Mouse (Mus musculus) intestine, embryonic 16.5 days (tissue): Measurements from ENCODE around the gene Doxl2. TPM values are rescaled to one million over a fixed set of nuclear protein-coding genes. Genes with fewer than 3 reads are reported as not detected.

ENCODE experiments used
- ATAC-seq: fragments of 200-750 bp; cut with Nextera tagmentation; 2 replicates; pipeline ENCODE4 v1.8.0; 2017; ENCODE audit warnings: moderate TSS enrichment, moderate library complexity
- H3K27ac ChIP-seq: fragments of 300-500 bp; sonication (generic); 2 replicates; pipeline ENCODE4 v1.5.1; 2014; ENCODE audit warnings: mild to moderate bottlenecking, low read length
- H3K27me3 ChIP-seq: fragments of 300-500 bp; sonication (generic); replicated peaks from 2 replicates; pipeline ENCODE4 v1.6.1; 2014; ENCODE audit warnings: low read length, control low read depth, mixed read lengths; ENCODE audit not compliant: control insufficient read depth, insufficient read depth
- H3K36me3 ChIP-seq: fragments of 300-500 bp; sonication (generic); 2 replicates; pipeline ENCODE4 v1.6.1; 2014; ENCODE audit warnings: low read length, control low read depth; ENCODE audit not compliant: control insufficient read depth, insufficient read depth
- H3K4me1 ChIP-seq: fragments of 300-500 bp; sonication (generic); 2 replicates; pipeline ENCODE4 v1.6.1; 2014; ENCODE audit warnings: low read length, control low read depth, mixed read lengths; ENCODE audit not compliant: control insufficient read depth, insufficient read depth
- H3K4me2 ChIP-seq: fragments of 300-500 bp; sonication (generic); 2 replicates; pipeline ENCODE4 v1.6.1; 2014; ENCODE audit warnings: low read depth, low read length, control low read depth
- H3K4me3 ChIP-seq: fragments of 300-500 bp; sonication (generic); 2 replicates; pipeline ENCODE4 v1.5.1; 2014; ENCODE audit warnings: mild to moderate bottlenecking, low read length
- H3K9ac ChIP-seq: fragments of 300-500 bp; sonication (generic); 2 replicates; pipeline ENCODE4 v1.6.1; 2014; ENCODE audit warnings: low read depth, low read length
- H3K9me3 ChIP-seq: fragments of 300-500 bp; sonication (generic); 2 replicates; pipeline ENCODE4 v1.6.1; 2016; ENCODE audit warnings: low read length, control low read depth; ENCODE audit not compliant: control insufficient read depth
- WGBS: fragments of 180-500 bp; shearing (Covaris S2); extraction: QIAGEN DNeasy Blood & Tissue Kit; methylation state at CpG from one replicate; pipeline ENCODE4 v1.1.7; 2014; 5-methylcytosine and 5-hydroxymethylcytosine counted together
- polyA plus RNA-seq: library from polyadenylated mRNA; unstranded; fragments of >200 nt; fragmentation: Nextera tagmentation; extraction: Ambion mirVana; gene quantifications from 2 replicates; pipeline ENCODE4 v1.2.1, GENCODE M21; 2015

Doxl2 gene
- polyA plus RNA-seq, 1 experiment from 2014 or later, result not detected

- WGBS, result 94% methylated on average over 1 of the region's 1 CpGs
These were observed 44.6 kb downstream of the Doxl2 start for GRCm38 (mm10) chr6:49019341-49019740.

GRCm38 (mm10) chr6:49021141-49022012 is 46.6 kb downstream of the Doxl2 start:
- peak; percentile 76 for ATAC-seq
- peaks cover 11% of the 10 kb centered on the region; the same call in 1 of the 2 replicates for H3K4me1 ChIP-seq
- no peaks in the 10 kb centered on the region for H3K36me3 ChIP-seq

More at GRCm38 (mm10) chr6:49019341-49019740, 44.6 kb downstream of the Doxl2 start:
- H3K9me3 ChIP-seq, result no peaks in the 10 kb centered on the region
- ATAC-seq, result no peak
- H3K27ac ChIP-seq, result no peak overlapping the region
- peaks cover 5% of the 10 kb centered on the region; the same call in 1 of the 2 replicates for H3K4me1 ChIP-seq
- H3K4me2 ChIP-seq, result no peak overlapping the region
- H3K9ac ChIP-seq, result no peak overlapping the region
- no peaks in the 10 kb centered on the region for H3K36me3 ChIP-seq
- no peaks in the 10 kb centered on the region for H3K27me3 ChIP-seq
- H3K4me3 ChIP-seq, result no peak overlapping the region

GRCm38 (mm10) chr6:49022384-49022783 is 47.6 kb downstream of the Doxl2 start:
- Histone ChIP-seq H3K9me3 (no peaks in the 10 kb centered on the region), H3K4me3 (no peak overlapping the region), H3K27me3 (no peaks in the 10 kb centered on the region), H3K9ac (no peak overlapping the region), H3K36me3 (no peaks in the 10 kb centered on the region), H3K4me2 (no peak overlapping the region), H3K27ac (no peak overlapping the region), H3K4me1 (peaks cover 14% of the 10 kb centered on the region; the same call in 1 of the 2 replicates)
- ATAC-seq, result no peak
- 83% methylated on average over 2 of the region's 2 CpGs for WGBS

More at GRCm38 (mm10) chr6:49021141-49022012, 46.6 kb downstream of the Doxl2 start:
- no peak overlapping the region for H3K27ac ChIP-seq
- H3K4me3 ChIP-seq, result no peak overlapping the region
- WGBS, result 67% methylated on average over 14 of the region's 14 CpGs
- no peak overlapping the region for H3K4me2 ChIP-seq
- no peaks in the 10 kb centered on the region for H3K9me3 ChIP-seq
- H3K9ac ChIP-seq, result no peak overlapping the region; the same call in 1 of the 2 replicates
- no peaks in the 10 kb centered on the region for H3K27me3 ChIP-seq

- Histone ChIP-seq H3K4me3 (no peak overlapping the region), H3K36me3 (no peaks in the 10 kb centered on the region), H3K9ac (no peak overlapping the region), H3K27ac (no peak overlapping the region), H3K4me1 (peaks cover 14% of the 10 kb centered on the region; the same call in 1 of the 2 replicates), H3K9me3 (no peaks in the 10 kb centered on the region), H3K4me2 (no peak overlapping the region), H3K27me3 (no peaks in the 10 kb centered on the region)
- ATAC-seq, result no peak
- WGBS, result 81% methylated on average over 10 of the region's 10 CpGs
These were observed 48.6 kb downstream of the Doxl2 start for GRCm38 (mm10) chr6:49023315-49023714.

- Histone ChIP-seq H3K4me3 (no peak overlapping the region), H3K4me2 (no peak overlapping the region), H3K9ac (no peak overlapping the region), H3K27me3 (no peaks in the 10 kb centered on the region), H3K9me3 (no peaks in the 10 kb centered on the region), H3K4me1 (peaks cover 14% of the 10 kb centered on the region; the same call in 1 of the 2 replicates), H3K27ac (no peak overlapping the region), H3K36me3 (no peaks in the 10 kb centered on the region)
- 82% methylated on average over 7 of the region's 7 CpGs for WGBS
- no peak for ATAC-seq
These were observed 50.5 kb downstream of the Doxl2 start for GRCm38 (mm10) chr6:49025290-49025689.

- 71% methylated on average over 5 of the region's 5 CpGs for WGBS
- H3K4me1 ChIP-seq, result 0 out of 2 replicates have a peak, but pooled peaks cover 8% of the 10 kb centered on the region
- no peak overlapping the region for H3K4me2 ChIP-seq
- no peak for ATAC-seq
- no peak overlapping the region for H3K4me3 ChIP-seq
- no peaks in the 10 kb centered on the region for H3K27me3 ChIP-seq
- no peak overlapping the region for H3K9ac ChIP-seq
- H3K27ac ChIP-seq, result no peak overlapping the region
- no peaks in the 10 kb centered on the region for H3K9me3 ChIP-seq
- no peaks in the 10 kb centered on the region for H3K36me3 ChIP-seq
These were observed 51.7 kb downstream of the Doxl2 start for GRCm38 (mm10) chr6:49026496-49026895.

- H3K27me3 ChIP-seq, result no peaks in the 10 kb centered on the region
- H3K9me3 ChIP-seq, result no peaks in the 10 kb centered on the region
- H3K9ac ChIP-seq, result no peak overlapping the region
- H3K27ac ChIP-seq, result peak overlapping the region; percentile 89
- 0 out of 2 replicates have a peak, but pooled peaks cover 8% of the 10 kb centered on the region for H3K4me1 ChIP-seq
- no peaks in the 10 kb centered on the region for H3K36me3 ChIP-seq
- ATAC-seq, result peak; percentile 95
- no peak overlapping the region for H3K4me2 ChIP-seq
- H3K4me3 ChIP-seq, result no peak overlapping the region
- WGBS, result 55% methylated on average over 6 of the region's 6 CpGs
These were observed 53.3 kb downstream of the Doxl2 start for GRCm38 (mm10) chr6:49028019-49028418.

Other genes starting within 250 kb of the Doxl2 start
- 36.2 and 39.1 TPM in 2 replicates for gene Gimap1, start 235.9 kb upstream of the Doxl2 start, polyA plus RNA-seq
- gene Gimap5, start 228.8 kb upstream of the Doxl2 start, polyA plus RNA-seq, result 9.7 and 13.8 TPM in 2 replicates
- 0.37 and 0.43 TPM in 2 replicates for gene Gimap3, start 204.1 kb upstream of the Doxl2 start, polyA plus RNA-seq
- 183 TPM in 2 replicates for gene Tmem176a, start 134.0 kb upstream of the Doxl2 start, polyA plus RNA-seq
- gene Tmem176b, start 133.5 kb upstream of the Doxl2 start, polyA plus RNA-seq, result 403 and 414 TPM in 2 replicates
- 51.9 and 71.5 TPM in 2 replicates for gene Aoc1, start 102.1 kb upstream of the Doxl2 start, polyA plus RNA-seq
- not detected in 2 replicates for gene 1600015I10Rik, start 45.1 kb upstream of the Doxl2 start, polyA plus RNA-seq
- gene Svs1, start 11.9 kb downstream of the Doxl2 start, polyA plus RNA-seq, result not detected in 2 replicates
- gene Gpnmb, start 61.6 kb downstream of the Doxl2 start, polyA plus RNA-seq, result 0.12 and 0.15 TPM in 2 replicates
- gene Malsu1, start 98.8 kb downstream of the Doxl2 start, polyA plus RNA-seq, result 69.1 and 74.4 TPM in 2 replicates
- gene Igf2bp3, start 240.0 kb downstream of the Doxl2 start, polyA plus RNA-seq, result 78.7 and 81.9 TPM in 2 replicates